Mouse (Mus musculus): ENCODE results near the gene Scml4. TPM values are rescaled to one million over a fixed set of nuclear protein-coding genes. Genes with fewer than 3 reads are reported as not detected.

The Scml4 gene
- 1 to 10 TPM in 1 of 2 experiments, under 1 TPM in 1; 0.84 to 1.3 TPM for total RNA-seq (2021)
- polyA plus RNA-seq (2012; rRNA removed), result 1.3 and 2.1 TPM in 2 replicates
- long read RNA-seq, partial matches to known transcripts, result 0 of 1 reads
- long read RNA-seq, other reads (novel, unspliced or antisense), result 0 of 1 reads

DNA sequence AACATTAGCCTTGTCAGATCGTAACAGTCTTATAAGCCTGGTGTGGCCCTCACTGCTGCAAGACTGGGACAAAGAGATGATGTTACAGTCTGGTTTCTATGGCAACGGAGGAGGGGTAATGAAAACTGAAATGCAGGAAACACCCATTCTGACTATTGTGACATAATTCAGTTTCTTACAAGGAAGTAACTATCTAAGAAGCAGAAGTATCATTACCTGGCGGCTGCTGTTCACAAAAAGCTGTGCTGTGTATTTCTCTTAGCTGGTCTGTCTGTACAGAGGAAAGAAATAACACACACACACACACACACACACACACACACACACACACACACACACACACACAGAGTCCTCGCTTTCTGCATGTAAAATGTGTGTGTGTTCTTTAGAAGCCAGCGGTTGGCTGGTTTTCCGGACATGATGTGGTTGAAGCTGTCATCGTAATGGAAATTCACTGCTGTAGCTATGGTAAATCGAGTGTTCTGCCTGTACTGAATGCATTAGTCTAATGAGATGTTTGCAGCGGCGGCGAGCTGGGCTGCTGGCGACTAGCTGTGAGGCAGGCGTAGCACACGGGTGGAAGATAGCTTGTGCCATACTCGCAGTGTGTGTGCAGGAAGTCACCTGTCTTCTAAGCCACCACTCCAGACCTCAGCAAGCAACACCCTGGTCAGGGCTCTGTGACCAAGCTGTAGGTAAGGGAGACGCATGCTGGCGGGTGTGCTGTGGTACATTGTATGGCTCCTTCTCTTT lies at the start of gene Scml4:
Gene Scml4, plus strand, starts transcription at position 212 of the 753 bp plus-strand sequence.
- no peaks in the 10 kb centered on the region for H3K27me3 ChIP-seq (ENCODE audit: control insufficient read depth, insufficient read depth, low read length)
- H3K4me1 ChIP-seq (ENCODE audit: control insufficient read depth, insufficient read depth, low read length), result peaks cover 3% of the 10 kb centered on the region
- intact Hi-C loops (cut with DNase I), result no loop called here
- 0 out of 2 replicates have a peak within 1 kb of the TSS, but pooled peaks have one; percentile 6 for H3K9ac ChIP-seq (ENCODE audit: low read depth, low read length)
- no peak within 1 kb of the TSS for H3K4me3 ChIP-seq
- no peaks in the 10 kb centered on the region for H3K36me3 ChIP-seq (ENCODE audit: control insufficient read depth, insufficient read depth, low read length)
- peak; percentile 30 to 54 for DNase-seq
- TF ChIP-seq POLR2A (IDR thresholded peaks at IDR 0.05; ENCODE audit: insufficient read depth, low read depth, low read length), result no peak
- TF ChIP-seq EP300 (IDR thresholded peaks at IDR 0.05; ENCODE audit: insufficient read depth, low read depth, low read length), result no peak
- TF ChIP-seq CTCF (IDR thresholded peaks at IDR 0.05), result no peak
- 70% methylated on average over 17 of the region's 17 CpGs for WGBS
- no peak within 1 kb of the TSS for H3K27ac ChIP-seq
- H3K79me2 ChIP-seq (replicated peaks; ENCODE audit: control insufficient read depth, insufficient read depth, low read length), result no peaks in the 10 kb centered on the region

GRCm38 (mm10) chr10:42825923-42826322 lies 34.2 kb upstream of the Scml4 start:
- Histone ChIP-seq H3K36me3 (ENCODE audit: control insufficient read depth, insufficient read depth, low read length) (peaks cover 5% of the 10 kb centered on the region), H3K4me3 (no peak overlapping the region), H3K27ac (no peak overlapping the region), H3K4me1 (ENCODE audit: control insufficient read depth, insufficient read depth, low read length) (no peaks in the 10 kb centered on the region), H3K79me2 (replicated peaks; ENCODE audit: control insufficient read depth, insufficient read depth, low read length) (no peaks in the 10 kb centered on the region), H3K9ac (ENCODE audit: low read depth, low read length) (no peak overlapping the region), H3K27me3 (ENCODE audit: control insufficient read depth, insufficient read depth, low read length) (no peaks in the 10 kb centered on the region)
- TF ChIP-seq CTCF (IDR thresholded peaks at IDR 0.05), result no peak
- TF ChIP-seq POLR2A (IDR thresholded peaks at IDR 0.05; ENCODE audit: insufficient read depth, low read depth, low read length), result no peak
- TF ChIP-seq EP300 (IDR thresholded peaks at IDR 0.05; ENCODE audit: insufficient read depth, low read depth, low read length), result no peak
- intact Hi-C loops (cut with DNase I), result no loop called here
- no peak for DNase-seq
- 79% methylated on average over 6 of the region's 6 CpGs for WGBS

GRCm38 (mm10) chr10:42827155-42827554 lies 33.0 kb upstream of the Scml4 start:
- TF ChIP-seq CTCF (IDR thresholded peaks at IDR 0.05) (no peak), EP300 (IDR thresholded peaks at IDR 0.05; ENCODE audit: insufficient read depth, low read depth, low read length) (no peak), POLR2A (IDR thresholded peaks at IDR 0.05; ENCODE audit: insufficient read depth, low read depth, low read length) (no peak)
- peaks cover 5% of the 10 kb centered on the region for H3K36me3 ChIP-seq (ENCODE audit: control insufficient read depth, insufficient read depth, low read length)
- no peaks in the 10 kb centered on the region for H3K27me3 ChIP-seq (ENCODE audit: control insufficient read depth, insufficient read depth, low read length)
- 80% methylated on average over 5 of the region's 5 CpGs for WGBS
- intact Hi-C loops (cut with DNase I), result no loop called here
- H3K4me1 ChIP-seq (ENCODE audit: control insufficient read depth, insufficient read depth, low read length), result no peaks in the 10 kb centered on the region
- H3K79me2 ChIP-seq (replicated peaks; ENCODE audit: control insufficient read depth, insufficient read depth, low read length), result no peaks in the 10 kb centered on the region
- no peak overlapping the region for H3K4me3 ChIP-seq
- H3K27ac ChIP-seq, result no peak overlapping the region
- no peak for DNase-seq
- no peak overlapping the region for H3K9ac ChIP-seq (ENCODE audit: low read depth, low read length)

DNA sequence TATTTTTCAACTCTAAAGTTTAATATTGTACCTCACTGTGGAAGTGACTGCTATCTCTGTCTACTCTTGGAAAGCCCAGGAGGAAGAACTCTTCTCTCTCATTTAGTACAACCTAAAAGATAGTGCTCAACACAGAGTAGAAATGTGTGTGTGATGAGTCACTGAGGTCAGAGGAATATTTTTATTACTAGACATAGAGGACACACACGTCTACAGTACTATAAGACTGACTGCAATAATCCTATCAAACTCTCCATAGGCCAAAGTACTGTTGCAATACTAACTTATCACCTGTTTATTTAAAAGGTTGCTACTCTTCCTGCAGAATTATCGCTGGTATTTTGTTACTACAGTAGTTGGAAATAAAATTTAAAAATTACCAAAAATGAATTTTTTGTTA lies 30.2 kb upstream of the Scml4 start:
- Histone ChIP-seq H3K4me3 (no peak overlapping the region), H3K9ac (ENCODE audit: low read depth, low read length) (no peak overlapping the region), H3K36me3 (ENCODE audit: control insufficient read depth, insufficient read depth, low read length) (peaks cover 4% of the 10 kb centered on the region), H3K79me2 (replicated peaks; ENCODE audit: control insufficient read depth, insufficient read depth, low read length) (no peaks in the 10 kb centered on the region), H3K27me3 (ENCODE audit: control insufficient read depth, insufficient read depth, low read length) (no peaks in the 10 kb centered on the region), H3K4me1 (ENCODE audit: control insufficient read depth, insufficient read depth, low read length) (no peaks in the 10 kb centered on the region), H3K27ac (no peak overlapping the region)
- WGBS, result 61% methylated on average over 2 of the region's 2 CpGs
- no peak for DNase-seq
- intact Hi-C loops (cut with DNase I), result no loop called here
- no peak for TF ChIP-seq POLR2A (IDR thresholded peaks at IDR 0.05; ENCODE audit: insufficient read depth, low read depth, low read length)
- TF ChIP-seq EP300 (IDR thresholded peaks at IDR 0.05; ENCODE audit: insufficient read depth, low read depth, low read length), result no peak
- no peak for TF ChIP-seq CTCF (IDR thresholded peaks at IDR 0.05)

- H3K27ac ChIP-seq, result no peak overlapping the region
- H3K79me2 ChIP-seq (replicated peaks; ENCODE audit: control insufficient read depth, insufficient read depth, low read length), result no peaks in the 10 kb centered on the region
- no peak overlapping the region for H3K4me3 ChIP-seq
- DNase-seq, result no peak
- intact Hi-C loops (cut with DNase I), result no loop called here
- TF ChIP-seq CTCF (IDR thresholded peaks at IDR 0.05), result no peak
- TF ChIP-seq POLR2A (IDR thresholded peaks at IDR 0.05; ENCODE audit: insufficient read depth, low read depth, low read length), result no peak
- no peak for TF ChIP-seq EP300 (IDR thresholded peaks at IDR 0.05; ENCODE audit: insufficient read depth, low read depth, low read length)
- no peak overlapping the region for H3K9ac ChIP-seq (ENCODE audit: low read depth, low read length)
- 52% methylated on average over 6 of the region's 6 CpGs for WGBS
- H3K4me1 ChIP-seq (ENCODE audit: control insufficient read depth, insufficient read depth, low read length), result no peaks in the 10 kb centered on the region
- no peaks in the 10 kb centered on the region for H3K27me3 ChIP-seq (ENCODE audit: control insufficient read depth, insufficient read depth, low read length)
- H3K36me3 ChIP-seq (ENCODE audit: control insufficient read depth, insufficient read depth, low read length), result peaks cover 3% of the 10 kb centered on the region
Measured at GRCm38 (mm10) chr10:42830409-42830808, 29.8 kb upstream of the Scml4 start.

DNA sequence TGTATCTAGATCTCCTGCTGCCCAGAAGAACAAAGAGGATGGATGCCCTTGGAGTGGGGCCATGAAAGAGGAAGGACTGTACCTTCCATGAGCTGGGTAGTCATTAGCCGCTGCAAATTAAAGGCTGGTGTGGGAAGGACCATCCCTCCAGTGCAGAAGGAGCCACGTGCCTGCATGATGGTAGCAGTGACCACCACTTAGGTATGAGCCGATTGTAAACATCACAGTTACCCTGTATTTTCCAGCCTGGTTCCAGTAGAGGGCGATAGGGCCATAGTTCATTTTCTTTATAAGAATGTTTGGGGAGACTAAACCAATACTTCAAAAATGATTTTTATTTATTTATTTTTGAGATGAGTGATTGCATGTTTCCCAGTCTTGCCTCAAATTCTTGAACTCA lies 27.5 kb upstream of the Scml4 start:
- Histone ChIP-seq H3K27me3 (ENCODE audit: control insufficient read depth, insufficient read depth, low read length) (no peaks in the 10 kb centered on the region), H3K4me1 (ENCODE audit: control insufficient read depth, insufficient read depth, low read length) (no peaks in the 10 kb centered on the region), H3K4me3 (no peak overlapping the region), H3K27ac (no peak overlapping the region), H3K9ac (ENCODE audit: low read depth, low read length) (no peak overlapping the region), H3K36me3 (ENCODE audit: control insufficient read depth, insufficient read depth, low read length) (peaks cover 3% of the 10 kb centered on the region), H3K79me2 (replicated peaks; ENCODE audit: control insufficient read depth, insufficient read depth, low read length) (no peaks in the 10 kb centered on the region)
- no peak for TF ChIP-seq POLR2A (IDR thresholded peaks at IDR 0.05; ENCODE audit: insufficient read depth, low read depth, low read length)
- TF ChIP-seq EP300 (IDR thresholded peaks at IDR 0.05; ENCODE audit: insufficient read depth, low read depth, low read length), result no peak
- TF ChIP-seq CTCF (IDR thresholded peaks at IDR 0.05), result peak; percentile 67
- DNase-seq, result no peak
- intact Hi-C loops (cut with DNase I), result no loop called here
- 54% methylated on average over 4 of the region's 4 CpGs for WGBS
